20 mouse cellular contexts compared by ENCODE assay signal in the genomic region with DNA sequence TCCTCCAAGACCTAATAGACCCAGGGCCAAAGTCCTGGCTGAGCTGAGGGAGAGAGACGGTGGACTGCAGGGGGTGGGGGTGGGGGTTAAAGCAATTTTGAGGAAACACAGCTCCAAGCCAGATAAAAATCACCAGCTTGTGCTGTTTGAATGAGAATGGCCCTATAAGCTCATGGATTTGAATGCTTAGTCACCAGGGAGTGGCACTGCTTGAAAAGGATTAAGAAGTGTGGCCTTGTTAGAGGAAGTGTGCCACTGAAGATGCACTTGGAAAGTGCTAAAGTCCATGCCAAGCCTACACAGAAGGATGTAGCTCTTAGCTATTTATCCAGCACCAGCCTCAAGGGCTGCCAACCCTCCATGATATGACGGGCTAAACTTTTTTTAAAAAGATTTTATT. TPM values are rescaled to one million over a fixed set of nuclear protein-coding genes. Genes with fewer than 3 reads are reported as not detected.
DNase-seq lines count a peak whose midpoint lies in the region; ATAC-seq and TF ChIP-seq lines count a peak whose summit lies in the region.
"Had no signal": no experiment of that assay in that cellular context is flagged by ENCODE, and none has a peak within 500 bp of the region (broad histone marks: within the 10 kb centered on the region; RNA-seq: fewer than 3 reads in every experiment).

No protein-coding gene starts in this region.

- WGBS in spleen, adult 2 months, result 76% methylated on average over 2 of the region's 2 CpGs

- no peak for DNase-seq in spleen, adult 2 months (ENCODE audit: low read depth in 1 of 2, low spot score in 2 of 2)
- DNase-seq in spleen, postnatal 36 days (ENCODE audit: low spot score in 2 of 2), result no peak
- DNase-seq in MN1 (ENCODE audit: low spot score), result peak; percentile 38
- DNase-seq in embryo, embryonic 11 days, result no peak
- DNase-seq in layer of hippocampus, postnatal 36 days, result no peak
- DNase-seq: adrenal gland, adult 8-10 months; adrenal gland, postnatal 36 days; cerebellum, adult 18-20 months; cerebellum, adult 9-11 months; cerebellum, postnatal 36 days; gastrocnemius, postnatal 10 days; heart, adult 18-20 months; heart, postnatal 10 days; heart, postnatal 4 days had no signal

- no peaks in the 10 kb centered on the region for H3K36me3 ChIP-seq in spleen, adult 2 months (ENCODE audit: control insufficient read depth, insufficient read depth, low read length)
- H3K36me3 ChIP-seq: embryonic facial prominence, embryonic 10.5 days; G1E; heart, embryonic 10.5 days; hindbrain, embryonic 12.5 days had no signal

- H3K4me1 ChIP-seq in spleen, adult 2 months (ENCODE audit: control insufficient read depth, insufficient read depth, insufficient read length), result no peaks in the 10 kb centered on the region; the same call in 1 of the 2 replicates
- H3K4me1 ChIP-seq in brown adipose tissue, adult 24 weeks (ENCODE audit: control insufficient read depth, insufficient read depth, insufficient read length, low read length), result no peaks in the 10 kb centered on the region
- H3K4me1 ChIP-seq: heart, embryonic 10.5 days; hindbrain, embryonic 12.5 days had no signal

- ATAC-seq in erythroblast, adult 5-6 weeks (replicated peaks; ENCODE audit: low FRiP score, poor library complexity, severe bottlenecking), result no peak

- no peak for TF ChIP-seq POLR2A in spleen, adult 2 months (IDR thresholded peaks at IDR 0.05; ENCODE audit: low read depth, low read length)

- H3K4me3 ChIP-seq in spleen, adult 2 months (ENCODE audit: extremely low read depth, insufficient read depth, insufficient read length), result no peak overlapping the region
- H3K4me3 ChIP-seq in brown adipose tissue, adult 24 weeks (ENCODE audit: insufficient read depth, low read depth, low read length), result no peak overlapping the region
- H3K4me3 ChIP-seq: embryonic facial prominence, embryonic 10.5 days; hindbrain, embryonic 12.5 days had no signal

- peak overlapping the region; percentile 39; the same call in 1 of the 2 replicates for H3K27ac ChIP-seq in spleen, adult 2 months (ENCODE audit: insufficient read depth, low read length)
- 0 out of 2 replicates have a peak overlapping the region, but pooled peaks have one; percentile 21 for H3K27ac ChIP-seq in brown adipose tissue, adult 24 weeks (replicated peaks; ENCODE audit: low read depth, low read length)
- H3K27ac ChIP-seq: hindbrain, embryonic 12.5 days had no signal

- no peaks in the 10 kb centered on the region for H3K27me3 ChIP-seq in spleen, adult 2 months (ENCODE audit: control insufficient read depth, insufficient read depth, low read length)
- H3K27me3 ChIP-seq: hindbrain, embryonic 12.5 days had no signal

- no peak for TF ChIP-seq CTCF in spleen, adult 2 months (IDR thresholded peaks at IDR 0.05; ENCODE audit: extremely low read depth, insufficient read depth, insufficient read length, insufficient replicate concordance)

RNA-seq across cellular contexts. Expression of a gene that starts 9.5 kb away (rescaled TPM):
- polyA plus RNA-seq in spleen, adult 2 months (2012; rRNA removed), result 121 and 148 TPM in 2 replicates
- polyA plus RNA-seq in brown adipose tissue, adult 24 weeks (2012; ENCODE audit: insufficient read depth, insufficient read length, missing spikeins), result 31.6 and 35.5 TPM in 2 replicates
- 15.2 and 16.9 TPM in 2 replicates for total RNA-seq in erythroblast, adult 5-6 weeks (2015; ENCODE audit: low replicate concordance)
- total RNA-seq in erythroblast, adult 5-6 weeks (2017; ENCODE audit: low replicate concordance), result 24.8 and 27.9 TPM in 2 replicates
- 1 to 10 TPM; 4.5 to 4.7 TPM for total RNA-seq in layer of hippocampus, postnatal 36 days (2021)

RNA-seq across cellular contexts. Expression of a gene that starts 12.4 kb away (rescaled TPM):
- polyA plus RNA-seq in spleen, adult 2 months (2012; rRNA removed), result 17.4 and 19.9 TPM in 2 replicates
- 4.7 TPM in 2 replicates for polyA plus RNA-seq in brown adipose tissue, adult 24 weeks (2012; ENCODE audit: insufficient read depth, insufficient read length, missing spikeins)
- 0.19 and 0.63 TPM in 2 replicates for total RNA-seq in erythroblast, adult 5-6 weeks (2015; ENCODE audit: low replicate concordance)
- 2.8 and 3.2 TPM in 2 replicates for total RNA-seq in erythroblast, adult 5-6 weeks (2017; ENCODE audit: low replicate concordance)
- 10 to 100 TPM; 14.1 to 14.3 TPM for total RNA-seq in layer of hippocampus, postnatal 36 days (2021)

RNA-seq across cellular contexts. Expression of a gene that starts 13.9 kb away (rescaled TPM):
- 2,135 and 2,270 TPM in 2 replicates for polyA plus RNA-seq in spleen, adult 2 months (2012; rRNA removed)
- 1,628 and 2,018 TPM in 2 replicates for polyA plus RNA-seq in brown adipose tissue, adult 24 weeks (2012; ENCODE audit: insufficient read depth, insufficient read length, missing spikeins)
- 936 and 1,095 TPM in 2 replicates for total RNA-seq in erythroblast, adult 5-6 weeks (2015; ENCODE audit: low replicate concordance)
- total RNA-seq in erythroblast, adult 5-6 weeks (2017; ENCODE audit: low replicate concordance), result 729 and 801 TPM in 2 replicates
- total RNA-seq in layer of hippocampus, postnatal 36 days (2021), result 1,000 to 10,000 TPM; 1,506 to 1,536 TPM

RNA-seq across cellular contexts. Expression of a gene that starts 30.6 kb away (rescaled TPM):
- polyA plus RNA-seq in spleen, adult 2 months (2012; rRNA removed), result 16.8 and 18.9 TPM in 2 replicates
- polyA plus RNA-seq in brown adipose tissue, adult 24 weeks (2012; ENCODE audit: insufficient read depth, insufficient read length, missing spikeins), result 36.0 and 56.8 TPM in 2 replicates
- 71.3 and 75.2 TPM in 2 replicates for total RNA-seq in erythroblast, adult 5-6 weeks (2015; ENCODE audit: low replicate concordance)
- total RNA-seq in erythroblast, adult 5-6 weeks (2017; ENCODE audit: low replicate concordance), result 42.9 and 67.5 TPM in 2 replicates
- 10 to 100 TPM; 61.9 to 66.9 TPM for total RNA-seq in layer of hippocampus, postnatal 36 days (2021)

RNA-seq across cellular contexts. Expression of a gene that starts 36.7 kb away (rescaled TPM):
- 0.67 and 1.1 TPM in 2 replicates for polyA plus RNA-seq in spleen, adult 2 months (2012; rRNA removed)
- 13.5 and 24.5 TPM in 2 replicates for polyA plus RNA-seq in brown adipose tissue, adult 24 weeks (2012; ENCODE audit: insufficient read depth, insufficient read length, missing spikeins)
- total RNA-seq in erythroblast, adult 5-6 weeks (2015; ENCODE audit: low replicate concordance), result 5.4 TPM in 1 of 2 replicates, not detected in the other
- total RNA-seq in erythroblast, adult 5-6 weeks (2017; ENCODE audit: low replicate concordance), result 0.85 TPM in 1 of 2 replicates, not detected in the other
- total RNA-seq in layer of hippocampus, postnatal 36 days (2021), result 10 to 100 TPM; 16.2 to 19.3 TPM
